Mouse (Mus musculus) thymus, adult 2 months (tissue): ENCODE measurements around the gene Gm49378. TPM values are rescaled to one million over a fixed set of nuclear protein-coding genes. Genes with fewer than 3 reads are reported as not detected.

Experiments
- DNase-seq: peaks from one replicate; pipeline ENCODE4 v3.0.0; 2021
- H3K27ac ChIP-seq: fragments of 200-500 bp; 2 replicates; pipeline ENCODE4 v1.5.1; 2012; ENCODE audit warnings: low read length, control low read depth; ENCODE audit not compliant: control insufficient read depth, insufficient read depth
- H3K27me3 ChIP-seq: fragments of 200-500 bp; 2 replicates; pipeline ENCODE4 v1.6.1; 2012; ENCODE audit warnings: mild to moderate bottlenecking, low read length, moderate library complexity, mixed read lengths; ENCODE audit not compliant: control insufficient read depth, insufficient read depth
- H3K36me3 ChIP-seq: fragments of 200-500 bp; 2 replicates; pipeline ENCODE4 v1.6.1; 2012; ENCODE audit warnings: mild to moderate bottlenecking, low read length, moderate library complexity; ENCODE audit not compliant: control insufficient read depth, insufficient read depth
- H3K4me1 ChIP-seq: fragments of 200-500 bp; replicated peaks from 2 replicates; pipeline ENCODE4 v1.6.1; 2012; ENCODE audit warnings: low read length; ENCODE audit not compliant: control insufficient read depth, insufficient read depth
- H3K4me3 ChIP-seq: fragments of 200-500 bp; 2 replicates; pipeline ENCODE4 v1.5.1; 2012; ENCODE audit warnings: mild to moderate bottlenecking, low read length, control low read depth, moderate library complexity; ENCODE audit not compliant: control insufficient read depth, insufficient read depth
- CTCF ChIP-seq: fragments of 200-500 bp; IDR thresholded peaks from 2 replicates; pipeline ENCODE4 v1.5.1; 2012; ENCODE audit warnings: mild to moderate bottlenecking, control low read depth, low read length, moderate library complexity, borderline replicate concordance; ENCODE audit not compliant: control insufficient read depth, poor library complexity, insufficient read depth; ENCODE audit errors: extremely low read depth
- POLR2A ChIP-seq: fragments of 200-500 bp; IDR thresholded peaks from 2 replicates; pipeline ENCODE4 v1.6.1; 2012; ENCODE audit warnings: mild to moderate bottlenecking, low read length, control low read depth, moderate library complexity; ENCODE audit not compliant: control insufficient read depth, poor library complexity, insufficient read depth; ENCODE audit errors: extremely low read depth
- WGBS: fragments of 180-500 bp; shearing (Covaris S2); methylation state at CpG from one replicate; pipeline ENCODE4 v1.1.7; 2018; 5-methylcytosine and 5-hydroxymethylcytosine counted together
- polyA plus RNA-seq: library from polyadenylated mRNA; depleted of rRNA; stranded (reverse); fragments of >200 nt; gene quantifications from 2 replicates; pipeline ENCODE4 v1.2.3, GENCODE M21; 2012

Gene Gm49378
- polyA plus RNA-seq, 1 experiment = 10.2 TPM

- no peaks in the 10 kb centered on the region for H3K27me3 ChIP-seq
- H3K27ac ChIP-seq = peak overlapping the region; percentile 31
- WGBS = 5% methylated on average over 17 of the region's 17 CpGs
- TF ChIP-seq CTCF (no peak), POLR2A (no peak)
- H3K4me1 ChIP-seq = peaks cover 15% of the 10 kb centered on the region
- DNase-seq = peak; percentile 35
- no peaks in the 10 kb centered on the region; the same call in 1 of the 2 replicates for H3K36me3 ChIP-seq
- peak overlapping the region; percentile 65 for H3K4me3 ChIP-seq
Observed at GRCm38 (mm10) chr14:55644261-55644888, 6.7 kb upstream of the Gm49378 start.

- Histone ChIP-seq H3K4me1 (peaks cover 15% of the 10 kb centered on the region), H3K27me3 (no peaks in the 10 kb centered on the region), H3K4me3 (peak within 1 kb of the TSS; percentile 65), H3K27ac (peak within 1 kb of the TSS; percentile 31), H3K36me3 (no peaks in the 10 kb centered on the region; the same call in 1 of the 2 replicates)
- TF ChIP-seq POLR2A = peak; percentile 56; the same call in 1 of the 2 replicates
- TF ChIP-seq CTCF = peak; percentile 51; the same call in 1 of the 2 replicates
- DNase-seq = peak; percentile 83
- under 1% methylated on average over 89 of the region's 89 CpGs for WGBS
Observed at GRCm38 (mm10) chr14:55643060-55643907, 5.6 kb upstream of the Gm49378 start, which contains the start of gene Tm9sf1. Gene Tm9sf1 (minus strand): TSS chr14:55643806.

- peak overlapping the region; percentile 65 for H3K4me3 ChIP-seq
- no peak for TF ChIP-seq CTCF
- no peak for TF ChIP-seq POLR2A
- DNase-seq = no peak
- no peaks in the 10 kb centered on the region for H3K27me3 ChIP-seq
- H3K27ac ChIP-seq = no peak overlapping the region
- H3K4me1 ChIP-seq = peaks cover 15% of the 10 kb centered on the region
- 24% methylated on average over 8 of the region's 8 CpGs for WGBS
- no peaks in the 10 kb centered on the region; the same call in 1 of the 2 replicates for H3K36me3 ChIP-seq
Observed at GRCm38 (mm10) chr14:55642679-55643059, 5.0 kb upstream of the Gm49378 start.

- peaks cover 15% of the 10 kb centered on the region for H3K4me1 ChIP-seq
Observed at GRCm38 (mm10) chr14:55641291-55641690, 3.6 kb upstream of the Gm49378 start.

GRCm38 (mm10) chr14:55640816-55641215 lies 3.1 kb upstream of the Gm49378 start:
- H3K4me1 ChIP-seq = peaks cover 15% of the 10 kb centered on the region
- TF ChIP-seq CTCF = no peak
- TF ChIP-seq POLR2A = no peak
- no peak overlapping the region for H3K27ac ChIP-seq
- WGBS = 96% methylated on average over 14 of the region's 14 CpGs
- H3K4me3 ChIP-seq = no peak overlapping the region
- no peaks in the 10 kb centered on the region for H3K27me3 ChIP-seq
- no peaks in the 10 kb centered on the region; the same call in 1 of the 2 replicates for H3K36me3 ChIP-seq
- no peak for DNase-seq

More at GRCm38 (mm10) chr14:55641291-55641690, 3.6 kb upstream of the Gm49378 start:
- WGBS = 78% methylated on average over 13 of the region's 13 CpGs
- no peaks in the 10 kb centered on the region for H3K27me3 ChIP-seq
- TF ChIP-seq POLR2A (no peak), CTCF (no peak)
- H3K36me3 ChIP-seq = no peaks in the 10 kb centered on the region; the same call in 1 of the 2 replicates
- H3K4me3 ChIP-seq = no peak overlapping the region
- DNase-seq = no peak
- H3K27ac ChIP-seq = no peak overlapping the region

GRCm38 (mm10) chr14:55635523-55636007 lies 2.1 kb downstream of the Gm49378 start, which contains the start of gene Ipo4:
Gene Ipo4 (minus strand): TSS chr14:55635957.
- H3K4me3 ChIP-seq = peak within 1 kb of the TSS; percentile 51
- peak; percentile 84 for DNase-seq
- H3K4me1 ChIP-seq = peaks cover 6% of the 10 kb centered on the region
- H3K27ac ChIP-seq = no peak within 1 kb of the TSS
- TF ChIP-seq POLR2A (peak; percentile 62; the same call in 1 of the 2 replicates), CTCF (no peak)
- H3K27me3 ChIP-seq = no peaks in the 10 kb centered on the region
- H3K36me3 ChIP-seq = no peaks in the 10 kb centered on the region; the same call in 1 of the 2 replicates
- under 1% methylated on average over 30 of the region's 33 CpGs for WGBS
